Mouse (Mus musculus): ENCODE data around the gene Acin1.
A peak's percentile ranks its signal among the peaks of the same experiment; 100 is the strongest.

DNA sequence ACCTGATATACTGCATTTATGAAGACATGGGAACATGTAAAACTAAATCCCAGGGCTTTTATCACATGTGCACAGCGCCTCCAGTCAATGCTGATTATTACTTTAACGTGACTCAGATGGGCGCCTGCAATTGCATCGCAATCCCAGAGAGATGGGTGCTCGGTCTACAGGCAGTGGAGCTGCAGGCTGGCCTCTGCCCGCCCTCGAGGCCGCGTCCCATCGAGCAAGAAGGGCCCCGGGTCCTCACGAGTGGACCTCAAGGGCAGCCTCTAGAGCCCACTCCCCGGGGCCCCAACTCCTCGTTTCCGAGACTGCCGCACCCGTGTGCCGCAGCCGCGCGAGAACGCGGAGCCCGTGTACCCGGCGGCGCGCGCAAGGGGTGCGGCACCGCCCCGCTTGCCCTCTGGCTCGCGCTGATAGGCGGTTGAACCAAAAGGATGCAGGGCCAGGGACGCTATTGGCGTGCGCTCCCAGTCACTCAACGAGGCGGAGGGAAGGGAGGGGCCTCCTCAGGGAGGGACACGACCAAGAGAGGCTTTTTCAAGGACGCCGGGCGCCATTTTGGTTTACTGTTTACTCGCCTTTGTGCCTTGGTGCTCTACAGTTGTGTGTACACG is 83.6 kb downstream of the Acin1 start:
- no peak for TF ChIP-seq USF1 (IDR thresholded peaks at IDR 0.05; ENCODE audit: low read depth)
- peak; percentile 84 for TF ChIP-seq POLR2A (IDR thresholded peaks at IDR 0.05; ENCODE audit: insufficient read length, low read depth)
- no peak for TF ChIP-seq MAX (IDR thresholded peaks at IDR 0.05; ENCODE audit: low read depth)
- no peak for TF ChIP-seq REST (IDR thresholded peaks at IDR 0.05; ENCODE audit: insufficient read depth, insufficient read length)
- peak in 1 of 3 experiments; percentile 38 for TF ChIP-seq MYOG (IDR thresholded peaks at IDR 0.05; ENCODE audit: control insufficient read depth in 1 of 3, insufficient read depth in 1 of 3, insufficient read length in 2 of 3, low read depth in 2 of 3)
- peak; percentile 80 for TF ChIP-seq POLR2AphosphoS2 (IDR thresholded peaks at IDR 0.05; ENCODE audit: insufficient read length, low read depth)
- TF ChIP-seq CEBPB (IDR thresholded peaks at IDR 0.05; ENCODE audit: insufficient read depth, poor library complexity, severe bottlenecking), result peak; percentile 76; the same call in 1 of the 2 replicates
- TF ChIP-seq TCF12 (IDR thresholded peaks at IDR 0.05; ENCODE audit: insufficient read depth, poor library complexity, severe bottlenecking), result no peak
- no peak for TF ChIP-seq E2F4 (IDR thresholded peaks at IDR 0.05; ENCODE audit: insufficient read depth)
- TF ChIP-seq SRF (IDR thresholded peaks at IDR 0.05; ENCODE audit: control insufficient read depth, insufficient read length, low read depth), result peak; percentile 46
- no peak for TF ChIP-seq TCF3 (IDR thresholded peaks at IDR 0.05; ENCODE audit: insufficient read length, low read depth)

Data from myocyte (in vitro differentiated cells).